Comparison of ENCODE assay signal across 23 mouse cellular contexts in the genomic region with DNA sequence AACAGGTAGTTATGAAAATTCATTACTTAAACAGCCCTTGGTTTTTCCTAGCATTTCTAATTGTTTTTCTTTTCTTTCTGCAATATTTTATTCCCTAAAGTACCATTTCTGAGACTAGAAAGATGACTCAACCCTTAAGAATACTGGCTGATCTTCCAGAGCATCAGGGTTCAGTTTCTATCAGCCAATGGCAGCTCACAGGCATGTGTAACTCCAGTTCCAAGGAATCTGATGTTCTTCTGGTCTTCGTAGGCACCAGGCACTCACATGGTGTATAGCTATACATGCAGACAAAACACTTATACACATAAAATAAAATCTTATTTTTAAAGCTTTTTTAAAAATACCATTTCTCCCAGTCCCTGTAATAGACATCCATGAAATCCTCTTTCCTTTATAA. TPM values are rescaled to one million over a fixed set of nuclear protein-coding genes. Genes with fewer than 3 reads are reported as not detected.
DNase-seq lines count a peak whose midpoint lies in the region; TF ChIP-seq lines count a peak whose summit lies in the region.
"Had no signal": no experiment of that assay in that cellular context is flagged by ENCODE, and none has a peak within 500 bp of the region (broad histone marks: within the 10 kb centered on the region; RNA-seq: fewer than 3 reads in every experiment).

No protein-coding gene starts in this region.

- H3K36me3 ChIP-seq in thymus, adult 2 months (ENCODE audit: control insufficient read depth, insufficient read depth, low read length) = no peaks in the 10 kb centered on the region
- H3K36me3 ChIP-seq: forebrain, embryonic 10.5 days; G1E; hindbrain, embryonic 10.5 days; hindbrain, embryonic 15.5 days had no signal

- no peak for TF ChIP-seq CTCF in gastrocnemius, adult 2 months (IDR thresholded peaks at IDR 0.05)
- TF ChIP-seq CTCF in thymus, adult 2 months (IDR thresholded peaks at IDR 0.05; ENCODE audit: borderline replicate concordance, control insufficient read depth, extremely low read depth, insufficient read depth, low read length, poor library complexity) = no peak

- no peak for DNase-seq in gastrocnemius, adult 2 months
- DNase-seq in gastrocnemius, postnatal 10 days = no peak
- DNase-seq in thymus, adult 2 months = no peak
- no peak for DNase-seq in thymus, postnatal 0 days (ENCODE audit: low spot score)
- DNase-seq in 3T3-L1 (ENCODE audit: low read depth, low spot score) = peak; percentile 50
- DNase-seq in frontal cortex, postnatal 10 days (ENCODE audit: low spot score in 2 of 2) = no peak
- DNase-seq: adrenal gland, adult 8-10 months; adrenal gland, postnatal 25 days; cerebellum, adult 11-12 months; cerebellum, adult 8-10 months; cerebellum, postnatal 10 days; cerebellum, postnatal 36 days; gastrocnemius, postnatal 36 days had no signal

- H3K4me1 ChIP-seq in thymus, adult 2 months (replicated peaks; ENCODE audit: control insufficient read depth, insufficient read depth, low read length) = peaks cover 22% of the 10 kb centered on the region
- H3K4me1 ChIP-seq: forebrain, embryonic 10.5 days; forebrain, embryonic 13.5 days; hindbrain, embryonic 10.5 days; hindbrain, embryonic 15.5 days had no signal

- intact Hi-C loops in gastrocnemius, adult 2 months (cut with DNase I) = no loop called here

- no peaks in the 10 kb centered on the region for H3K27me3 ChIP-seq in thymus, adult 2 months (ENCODE audit: control insufficient read depth, insufficient read depth, low read length)
- H3K27me3 ChIP-seq: CH12.LX; forebrain, embryonic 13.5 days; hindbrain, embryonic 15.5 days had no signal

- WGBS in thymus, adult 2 months = 84% methylated on average over 1 of the region's 1 CpGs

- H3K4me3 ChIP-seq in gastrocnemius, adult 2 months = no peak overlapping the region
- H3K4me3 ChIP-seq in thymus, adult 2 months (ENCODE audit: control insufficient read depth, insufficient read depth, low read length) = no peak overlapping the region
- H3K4me3 ChIP-seq: forebrain, embryonic 10.5 days; forebrain, embryonic 13.5 days; hindbrain, embryonic 10.5 days; hindbrain, embryonic 15.5 days had no signal

- TF ChIP-seq POLR2A in thymus, adult 2 months (IDR thresholded peaks at IDR 0.05; ENCODE audit: control insufficient read depth, extremely low read depth, insufficient read depth, low read length, poor library complexity) = no peak

- H3K27ac ChIP-seq in gastrocnemius, adult 2 months = peak overlapping the region; percentile 70; the same call in 1 of the 2 replicates
- H3K27ac ChIP-seq in thymus, adult 2 months (ENCODE audit: control insufficient read depth, insufficient read depth, low read length) = peak overlapping the region; percentile 60; the same call in 1 of the 2 replicates
- H3K27ac ChIP-seq: forebrain, embryonic 10.5 days; forebrain, embryonic 13.5 days; hindbrain, embryonic 10.5 days; hindbrain, embryonic 15.5 days had no signal

RNA-seq across cellular contexts. Expression of gene Lztfl1, which starts 40.7 kb away (rescaled TPM):
- total RNA-seq in gastrocnemius, adult 2 months (2021) = 10 to 100 TPM; 18.4 to 20.5 TPM
- 10 to 100 TPM; 19.4 to 25.0 TPM for total RNA-seq in gastrocnemius, postnatal 10 days (2021)
- 11.8 and 12.1 TPM in 2 replicates for polyA plus RNA-seq in thymus, adult 2 months (2012; rRNA removed)
- 143 and 152 TPM in 2 replicates for polyA plus RNA-seq in thymus, postnatal 0 days (2015; fragmentation: Nextera tagmentation; extraction: Ambion mirVana)

RNA-seq across cellular contexts. Expression of gene Cxcr6, which starts 48.1 kb away (rescaled TPM):
- total RNA-seq in gastrocnemius, adult 2 months (2021) = under 1 TPM in 1 of 2 experiments, not detected in 1; 0.15 TPM
- not detected for total RNA-seq in gastrocnemius, postnatal 10 days (2021)
- polyA plus RNA-seq in thymus, adult 2 months (2012; rRNA removed) = 4.3 and 4.6 TPM in 2 replicates
- 17.4 and 17.8 TPM in 2 replicates for polyA plus RNA-seq in thymus, postnatal 0 days (2015; fragmentation: Nextera tagmentation; extraction: Ambion mirVana)
- total RNA-seq: adrenal gland, postnatal 25 days; gastrocnemius, adult 8-10 months; gastrocnemius, postnatal 36 days; granulocyte monocyte progenitor cell, adult 5-6 weeks had no signal
- polyA plus RNA-seq: brain, embryonic 14.5 days; embryonic facial prominence, embryonic 11.5 days; G1E; hindbrain, embryonic 10.5 days had no signal
